Mouse (Mus musculus) spleen, adult 2 months (tissue): Measurements from ENCODE around the gene Glipr1l2.

ENCODE experiments used
- CTCF ChIP-seq: fragments of 200-500 bp; IDR thresholded peaks from 2 replicates; pipeline ENCODE4 v1.5.1; 2011; ENCODE audit warnings: mild to moderate bottlenecking, inconsistent platforms; ENCODE audit not compliant: insufficient read depth, insufficient read length, insufficient replicate concordance; ENCODE audit errors: extremely low read depth
- POLR2A ChIP-seq: fragments of 200-500 bp; IDR thresholded peaks from 2 replicates; pipeline ENCODE4 v1.6.1; 2011; ENCODE audit warnings: low read depth, low read length, inconsistent platforms

DNA sequence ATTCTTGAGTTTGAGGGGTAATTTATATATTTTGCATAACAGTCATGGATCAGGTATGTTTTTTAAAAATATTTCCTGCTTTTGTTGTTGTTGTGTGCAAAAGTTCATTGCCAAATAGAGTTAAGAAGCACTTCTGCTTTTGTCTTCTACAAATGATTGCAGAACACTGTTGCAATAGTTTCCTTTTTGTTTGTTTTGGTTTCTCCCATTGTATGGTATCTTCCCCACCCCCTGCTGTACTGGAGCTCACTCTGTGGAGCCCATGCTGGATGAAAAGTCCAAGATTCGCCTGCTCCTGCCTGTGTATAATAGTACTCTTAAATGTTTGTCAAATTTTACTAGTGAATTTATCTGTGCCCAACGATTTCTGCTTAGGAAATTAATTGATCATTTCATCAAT is 56.7 kb downstream of the Glipr1l2 start:
- TF ChIP-seq CTCF, result no peak
- TF ChIP-seq POLR2A, result no peak
